Mouse (Mus musculus) left cerebral cortex, postnatal 36 days (tissue): Measurements from ENCODE around the gene Tacc2. TPM values are rescaled to one million over a fixed set of nuclear protein-coding genes. Genes with fewer than 3 reads are reported as not detected.

ENCODE experiments used
- DNase-seq, 2 experiments: peaks; one replicate each; pipeline ENCODE4 v3.0.0; 2021 to 2022; ENCODE audit warnings: low spot score in 2 of 2, mixed read lengths in 1 of 2
- intact Hi-C: fragments of 180-260 bp; cut with DNase I; formaldehyde crosslinking; loops from one replicate; pipeline ENCODE4 v1.15.1; 2025
- total RNA-seq, 2 experiments: library from RNA; stranded (reverse); gene quantifications; 2 replicates each; pipeline ENCODE4 v1.2.3; 2021

Tacc2 gene
- total RNA-seq, 2 experiments from 2014 or later: 63.0 to 69.5 TPM

- intact Hi-C loops: no loop called here
- no peak for DNase-seq
These were observed 166.2 kb downstream of the Tacc2 start for GRCm38 (mm10) chr7:130743239-130744025.

- no peak for DNase-seq
- intact Hi-C loops: no loop called here
These were observed 171.9 kb downstream of the Tacc2 start for GRCm38 (mm10) chr7:130749165-130749564.

GRCm38 (mm10) chr7:130750752-130751490 lies 173.7 kb downstream of the Tacc2 start:
- DNase-seq: no peak
- intact Hi-C loops: no loop called here

GRCm38 (mm10) chr7:130751678-130752077 lies 174.4 kb downstream of the Tacc2 start:
- DNase-seq: no peak
- intact Hi-C loops: no loop called here

GRCm38 (mm10) chr7:130754790-130755189 lies 177.6 kb downstream of the Tacc2 start:
- DNase-seq: peak in 1 of 2 experiments; percentile 17
- intact Hi-C loops: no loop called here

- intact Hi-C loops: no loop called here
- no peak for DNase-seq
These were observed 179.2 kb downstream of the Tacc2 start for GRCm38 (mm10) chr7:130756343-130756835.

GRCm38 (mm10) chr7:130757326-130757865 lies 180.2 kb downstream of the Tacc2 start:
- intact Hi-C loops: no loop called here
- DNase-seq: no peak

- intact Hi-C loops: loop anchor here (2.0 to 5.0 kb wide), 2 partner anchors 89 to 230 kb away; no protein-coding TSS in a partner anchor
- peak; percentile 66 to 67 for DNase-seq
These were observed 185.0 kb downstream of the Tacc2 start for GRCm38 (mm10) chr7:130762071-130762897.

- no peak for DNase-seq
- intact Hi-C loops: loop anchor here (5.0 kb wide), 1 partner anchor 232 kb away; no protein-coding TSS in a partner anchor
These were observed 186.9 kb downstream of the Tacc2 start for GRCm38 (mm10) chr7:130764160-130764559.

- intact Hi-C loops: no loop called here
- peak in 1 of 2 experiments; percentile 22 for DNase-seq
These were observed 189.4 kb downstream of the Tacc2 start for GRCm38 (mm10) chr7:130766411-130767170.

- no peak for DNase-seq
- intact Hi-C loops: no loop called here
These were observed 190.9 kb downstream of the Tacc2 start for GRCm38 (mm10) chr7:130768151-130768550.

- intact Hi-C loops: loop anchor here (2.0 to 10.0 kb wide), 3 partner anchors 57 to 294 kb away; no protein-coding TSS in a partner anchor
These were observed 193.5 kb downstream of the Tacc2 start for GRCm38 (mm10) chr7:130770707-130771106.

GRCm38 (mm10) chr7:130773171-130773830 lies 196.1 kb downstream of the Tacc2 start:
- intact Hi-C loops: loop anchor here (5.0 to 10.0 kb wide), 2 partner anchors 54 to 292 kb away; no protein-coding TSS in a partner anchor
- DNase-seq: no peak

More at GRCm38 (mm10) chr7:130770707-130771106, 193.5 kb downstream of the Tacc2 start:
- peak; percentile 76 to 78 for DNase-seq

- no peak for DNase-seq
These were observed 196.8 kb downstream of the Tacc2 start, which contains the start of gene Btbd16 for GRCm38 (mm10) chr7:130773914-130774630. Btbd16 (plus strand) TSS chr7:130774069.

GRCm38 (mm10) chr7:130780866-130781419 lies 203.7 kb downstream of the Tacc2 start:
- intact Hi-C loops: no loop called here
- DNase-seq: no peak

More at GRCm38 (mm10) chr7:130773914-130774630, 196.8 kb downstream of the Tacc2 start, which contains the start of gene Btbd16:
- intact Hi-C loops: loop anchor here (5.0 to 10.0 kb wide), 2 partner anchors 53 to 291 kb away; no protein-coding TSS in a partner anchor

- intact Hi-C loops: no loop called here
- no peak for DNase-seq
These were observed 205.3 kb downstream of the Tacc2 start for GRCm38 (mm10) chr7:130782501-130783050.
